Comparison of ENCODE assay signal across 18 mouse cellular contexts in the genomic region with DNA sequence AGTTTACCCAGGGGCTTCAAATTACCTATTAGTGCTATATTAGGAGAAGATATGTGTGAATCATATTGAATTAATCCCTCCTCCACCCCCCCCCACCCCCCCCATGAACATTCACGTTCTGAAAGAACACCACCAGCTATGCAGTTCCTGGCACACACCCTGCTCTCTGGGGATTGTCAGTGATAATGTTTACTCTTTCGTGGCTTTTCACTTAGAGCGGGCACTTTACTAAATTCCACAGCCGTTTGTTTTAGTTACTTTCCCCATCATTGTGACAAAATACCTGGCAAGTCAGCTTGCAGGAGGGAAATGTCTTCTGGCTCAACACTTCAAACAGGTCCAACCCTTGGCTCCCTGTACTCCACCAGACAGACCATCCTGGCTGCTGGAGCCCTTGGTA.
DNase-seq lines count a peak whose midpoint lies in the region; ATAC-seq and TF ChIP-seq lines count a peak whose summit lies in the region.
"Had no signal": no experiment of that assay in that cellular context is flagged by ENCODE, and none has a peak within 500 bp of the region (broad histone marks: within the 10 kb centered on the region; RNA-seq: fewer than 3 reads in every experiment).

No protein-coding gene starts in this region.

- in situ Hi-C loops in Patski (cut with MboI; ENCODE audit: low pct_unique_long_range_greater_than_20kb) = loop anchor here (5.0 to 10.0 kb wide), 2 partner anchors 128 to 375 kb away; a partner anchor contains a TSS

- no peak for TF ChIP-seq CTCF in lung, adult 2 months (IDR thresholded peaks at IDR 0.05; ENCODE audit: insufficient read depth, low read length)
- no peak for TF ChIP-seq CTCF in Patski (IDR thresholded peaks at IDR 0.05)

- no peaks in the 10 kb centered on the region for H3K9me3 ChIP-seq in lung, embryonic 15.5 days
- no peaks in the 10 kb centered on the region for H3K9me3 ChIP-seq in midbrain, embryonic 15.5 days
- H3K9me3 ChIP-seq: forebrain, embryonic 15.5 days; heart, embryonic 10.5 days; hindbrain, embryonic 12.5 days had no signal

- WGBS in lung, embryonic 15.5 days = 3% methylated on average over 4 of the region's 4 CpGs
- WGBS in lung, adult 2 months = 10% methylated on average over 4 of the region's 4 CpGs
- WGBS in midbrain, embryonic 15.5 days = 55% methylated on average over 4 of the region's 4 CpGs

- CTCF ChIA-PET in Patski (lab: Charles Lee) = interaction anchor here (0.9 kb wide), 1 partner anchor 27 kb away, joined by 3 read pairs; no protein-coding TSS in a partner anchor

- no peak overlapping the region for H3K9ac ChIP-seq in lung, embryonic 15.5 days
- no peak overlapping the region for H3K9ac ChIP-seq in midbrain, embryonic 15.5 days
- H3K9ac ChIP-seq: forebrain, embryonic 15.5 days; hindbrain, embryonic 12.5 days had no signal

- DNase-seq in lung, adult 2 months = no peak
- peak; percentile 37 for DNase-seq in Patski (ENCODE audit: low read depth, low spot score)
- DNase-seq in lung, postnatal 36 days = peak; percentile 27
- DNase-seq in cerebellum, adult 11-12 months = no peak
- DNase-seq: adrenal gland, postnatal 14 days; cerebellum, adult 18-20 months; cerebellum, postnatal 10 days; gastrocnemius, postnatal 10 days; heart, adult 18-20 months; heart, postnatal 10 days; heart, postnatal 4 days had no signal

- no peak for TF ChIP-seq POLR2A in lung, adult 2 months (IDR thresholded peaks at IDR 0.05; ENCODE audit: borderline replicate concordance, extremely low read depth, low read depth, low read length)

- POLR2A ChIA-PET in Patski (lab: Charles Lee) = no interaction called here

- no peaks in the 10 kb centered on the region for H3K36me3 ChIP-seq in lung, embryonic 15.5 days
- no peaks in the 10 kb centered on the region for H3K36me3 ChIP-seq in midbrain, embryonic 15.5 days (replicated peaks)
- H3K36me3 ChIP-seq: forebrain, embryonic 15.5 days; heart, embryonic 10.5 days; hindbrain, embryonic 12.5 days had no signal

- no peaks in the 10 kb centered on the region for H3K27me3 ChIP-seq in lung, embryonic 15.5 days
- no peaks in the 10 kb centered on the region for H3K27me3 ChIP-seq in Patski
- H3K27me3 ChIP-seq in midbrain, embryonic 15.5 days (replicated peaks) = no peaks in the 10 kb centered on the region
- H3K27me3 ChIP-seq: forebrain, embryonic 15.5 days; hindbrain, embryonic 12.5 days had no signal

- 0 out of 2 replicates have a peak, but pooled peaks have one; percentile 44 for ATAC-seq in lung, embryonic 15.5 days (ENCODE audit: borderline replicate concordance, extremely low read depth, low FRiP score, low TSS enrichment)
- ATAC-seq in Patski = peak; percentile 36
- ATAC-seq in midbrain, embryonic 15.5 days (replicated peaks) = no peak
- ATAC-seq: activated CD4-positive, CD25-positive, alpha-beta regulatory T cell, adult 4 months; forebrain, embryonic 15.5 days; hindbrain, embryonic 16.5 days had no signal

- 0 out of 2 replicates have a peak overlapping the region, but pooled peaks have one; percentile 17 for H3K27ac ChIP-seq in lung, embryonic 15.5 days
- no peak overlapping the region for H3K27ac ChIP-seq in midbrain, embryonic 15.5 days
- H3K27ac ChIP-seq: forebrain, embryonic 15.5 days; heart, embryonic 10.5 days; hindbrain, embryonic 12.5 days had no signal

- H3K4me2 ChIP-seq in lung, embryonic 15.5 days = no peak overlapping the region
- no peak overlapping the region for H3K4me2 ChIP-seq in midbrain, embryonic 15.5 days
- H3K4me2 ChIP-seq: forebrain, embryonic 15.5 days; hindbrain, embryonic 12.5 days had no signal

- no peak overlapping the region for H3K4me3 ChIP-seq in lung, embryonic 15.5 days
- H3K4me3 ChIP-seq in lung, adult 2 months (replicated peaks; ENCODE audit: extremely low read depth, low read depth, low read length) = no peak overlapping the region
- H3K4me3 ChIP-seq in midbrain, embryonic 15.5 days = no peak overlapping the region
- H3K4me3 ChIP-seq: forebrain, embryonic 15.5 days; heart, embryonic 10.5 days; hindbrain, embryonic 12.5 days had no signal

- H3K4me1 ChIP-seq in lung, embryonic 15.5 days = peaks cover 8% of the 10 kb centered on the region
- no peaks in the 10 kb centered on the region for H3K4me1 ChIP-seq in lung, adult 2 months (ENCODE audit: control insufficient read depth, insufficient read depth, low read length)
- H3K4me1 ChIP-seq in midbrain, embryonic 15.5 days = no peaks in the 10 kb centered on the region
- H3K4me1 ChIP-seq: hindbrain, embryonic 12.5 days had no signal

Comparison
In these comparisons a context has a peak if more than half of its experiments do, and no peak if none do; other contexts are left out.
1. DNase-seq: peak in Patski (single experiment) and lung, postnatal 36 days (single experiment); none in lung, adult 2 months (single experiment) and cerebellum, adult 11-12 months (single experiment).